Mouse (Mus musculus) lung, embryonic 16.5 days (tissue): ENCODE measurements around the gene Mad1l1. TPM values are rescaled to one million over a fixed set of nuclear protein-coding genes. Genes with fewer than 3 reads are reported as not detected.

Experiments used
- ATAC-seq: fragments of 200-750 bp; cut with Nextera tagmentation; 2 replicates; pipeline ENCODE4 v1.8.0; 2017; ENCODE audit warnings: low read depth, mild to moderate bottlenecking, moderate library complexity
- H3K27ac ChIP-seq: fragments of 300-500 bp; sonication (generic); 2 replicates; pipeline ENCODE4 v1.5.1; 2014; ENCODE audit warnings: mild to moderate bottlenecking, control low read depth, low read length
- H3K27me3 ChIP-seq: fragments of 300-500 bp; sonication (generic); 2 replicates; pipeline ENCODE4 v1.6.1; 2014; ENCODE audit warnings: low read depth, low read length, mixed read lengths; ENCODE audit not compliant: control insufficient read depth, insufficient read depth
- H3K36me3 ChIP-seq: fragments of 300-500 bp; sonication (generic); 2 replicates; pipeline ENCODE4 v1.6.1; 2014; ENCODE audit warnings: low read length; ENCODE audit not compliant: control insufficient read depth, insufficient read depth
- H3K4me1 ChIP-seq: fragments of 300-500 bp; sonication (generic); replicated peaks from 2 replicates; pipeline ENCODE4 v1.6.1; 2014; ENCODE audit warnings: low read length, mixed read lengths; ENCODE audit not compliant: control insufficient read depth, insufficient read depth
- H3K4me2 ChIP-seq: fragments of 300-500 bp; sonication (generic); 2 replicates; pipeline ENCODE4 v1.6.1; 2014; ENCODE audit warnings: low read depth, low read length, control low read depth
- H3K4me3 ChIP-seq: fragments of 300-500 bp; sonication (generic); 2 replicates; pipeline ENCODE4 v1.5.1; 2014; ENCODE audit warnings: mild to moderate bottlenecking, low read length, control low read depth
- H3K9ac ChIP-seq: fragments of 300-500 bp; sonication (generic); 2 replicates; pipeline ENCODE4 v1.6.1; 2014; ENCODE audit warnings: low read length, control low read depth
- H3K9me3 ChIP-seq: fragments of 300-500 bp; sonication (generic); 2 replicates; pipeline ENCODE4 v1.6.1; 2016; ENCODE audit warnings: low read length; ENCODE audit not compliant: control insufficient read depth
- WGBS: fragments of 180-500 bp; shearing (Covaris S2); extraction: QIAGEN DNeasy Blood & Tissue Kit; methylation state at CpG from one replicate; pipeline ENCODE4 v1.1.7; 2014; 5-methylcytosine and 5-hydroxymethylcytosine counted together
- polyA plus RNA-seq: library from polyadenylated mRNA; unstranded; fragments of >200 nt; fragmentation: Nextera tagmentation; extraction: Ambion mirVana; gene quantifications from 2 replicates; pipeline ENCODE4 v1.2.1, GENCODE M21; 2015

The Mad1l1 gene
- polyA plus RNA-seq, 1 experiment from 2014 or later, result 54.1 TPM

DNA sequence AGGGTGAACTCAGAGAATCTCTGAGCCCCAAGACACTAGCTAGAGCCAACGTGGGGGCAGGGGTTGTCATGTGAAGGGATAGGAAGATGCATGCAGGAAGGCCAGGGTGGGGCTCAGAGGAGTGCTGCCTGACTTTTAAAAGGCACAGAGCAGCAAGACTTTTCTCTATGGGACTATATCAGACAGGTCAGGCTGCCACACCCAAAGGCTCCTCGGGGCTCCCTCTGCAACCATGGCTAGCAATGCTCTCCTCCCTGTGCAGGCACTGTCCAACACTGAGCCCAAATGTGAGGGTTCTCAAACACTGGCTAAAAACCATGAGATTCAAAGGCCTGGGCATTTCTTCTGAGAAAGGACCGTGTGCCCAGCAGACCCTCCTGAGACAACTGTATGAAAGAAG, 82.5 kb downstream of the Mad1l1 start:
- no peaks in the 10 kb centered on the region for H3K36me3 ChIP-seq
- no peak overlapping the region for H3K4me3 ChIP-seq
- no peaks in the 10 kb centered on the region for H3K27me3 ChIP-seq
- H3K9me3 ChIP-seq, result no peaks in the 10 kb centered on the region
- no peak overlapping the region for H3K27ac ChIP-seq
- 79% methylated on average over 3 of the region's 3 CpGs for WGBS
- no peaks in the 10 kb centered on the region for H3K4me1 ChIP-seq
- H3K9ac ChIP-seq, result no peak overlapping the region
- H3K4me2 ChIP-seq, result no peak overlapping the region
- ATAC-seq, result no peak

DNA sequence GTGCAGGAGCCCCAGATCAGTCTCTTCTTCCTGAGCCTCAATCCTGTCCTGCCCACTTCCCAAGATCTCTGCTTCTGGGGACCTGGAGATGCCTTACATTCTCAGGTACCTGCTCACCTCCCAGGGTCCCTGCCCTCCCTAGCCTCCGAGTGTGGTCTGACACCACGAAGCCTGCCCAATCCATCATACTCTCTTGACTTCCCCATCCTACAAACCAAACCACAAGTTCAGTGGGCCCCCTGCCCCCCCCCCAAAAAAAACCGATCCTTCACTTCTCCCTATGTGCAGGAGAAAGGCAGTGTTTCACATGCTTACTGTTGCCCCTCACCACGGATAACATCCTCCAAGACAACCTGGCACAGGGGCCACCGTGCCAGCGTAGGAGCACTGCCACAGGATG, 90.5 kb downstream of the Mad1l1 start:
- Histone ChIP-seq H3K36me3 (no peaks in the 10 kb centered on the region), H3K4me1 (no peaks in the 10 kb centered on the region), H3K9ac (no peak overlapping the region), H3K4me2 (no peak overlapping the region), H3K27ac (no peak overlapping the region), H3K4me3 (no peak overlapping the region), H3K9me3 (no peaks in the 10 kb centered on the region), H3K27me3 (no peaks in the 10 kb centered on the region)
- 69% methylated on average over 6 of the region's 6 CpGs for WGBS
- no peak for ATAC-seq

GRCm38 (mm10) chr5:140228306-140228705, 93.0 kb downstream of the Mad1l1 start:
- no peak overlapping the region for H3K4me2 ChIP-seq
- 86% methylated on average over 3 of the region's 3 CpGs for whole genome bisulfite sequencing
- H3K36me3 ChIP-seq, result no peaks in the 10 kb centered on the region
- no peaks in the 10 kb centered on the region for H3K27me3 ChIP-seq
- H3K27ac ChIP-seq, result no peak overlapping the region
- ATAC-seq, result no peak
- no peak overlapping the region for H3K9ac ChIP-seq
- no peaks in the 10 kb centered on the region for H3K9me3 ChIP-seq
- no peak overlapping the region for H3K4me3 ChIP-seq
- H3K4me1 ChIP-seq, result no peaks in the 10 kb centered on the region

GRCm38 (mm10) chr5:140226871-140227270, 94.5 kb downstream of the Mad1l1 start:
- Histone ChIP-seq H3K9me3 (no peaks in the 10 kb centered on the region), H3K36me3 (no peaks in the 10 kb centered on the region), H3K4me3 (no peak overlapping the region), H3K4me1 (no peaks in the 10 kb centered on the region), H3K4me2 (no peak overlapping the region), H3K9ac (no peak overlapping the region), H3K27me3 (no peaks in the 10 kb centered on the region), H3K27ac (no peak overlapping the region)
- no peak for ATAC-seq
- 79% methylated on average over 3 of the region's 3 CpGs for WGBS

GRCm38 (mm10) chr5:140225881-140226280, 95.5 kb downstream of the Mad1l1 start:
- Histone ChIP-seq H3K4me2 (no peak overlapping the region), H3K27me3 (no peaks in the 10 kb centered on the region), H3K4me1 (no peaks in the 10 kb centered on the region), H3K27ac (no peak overlapping the region), H3K9ac (no peak overlapping the region), H3K36me3 (no peaks in the 10 kb centered on the region), H3K4me3 (no peak overlapping the region), H3K9me3 (no peaks in the 10 kb centered on the region)
- 76% methylated on average over 2 of the region's 2 CpGs for WGBS
- no peak for ATAC-seq

DNA sequence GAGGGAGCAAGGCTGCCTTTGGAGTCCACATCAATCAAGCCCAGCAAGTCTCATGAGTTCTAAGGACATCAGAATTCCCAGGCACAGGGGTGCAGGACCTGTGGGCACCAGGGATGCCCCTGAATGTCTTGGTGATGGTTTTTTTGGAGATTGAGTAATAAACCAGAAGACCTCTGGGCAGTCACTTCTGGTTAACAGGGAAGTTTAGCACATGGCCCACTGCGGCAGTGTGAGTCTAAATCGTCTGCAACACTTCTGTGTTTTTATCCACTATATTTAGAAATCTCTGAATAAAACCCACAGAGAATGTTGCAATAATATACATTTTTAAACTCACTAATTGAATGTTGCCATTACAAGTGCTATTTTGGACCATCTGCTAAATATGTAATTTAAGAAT, 96.2 kb downstream of the Mad1l1 start:
- 80% methylated on average over 2 of the region's 2 CpGs for WGBS
- no peaks in the 10 kb centered on the region for H3K9me3 ChIP-seq
- H3K9ac ChIP-seq, result no peak overlapping the region
- no peaks in the 10 kb centered on the region for H3K36me3 ChIP-seq
- no peak for ATAC-seq
- H3K27me3 ChIP-seq, result no peaks in the 10 kb centered on the region
- no peaks in the 10 kb centered on the region for H3K4me1 ChIP-seq
- H3K4me2 ChIP-seq, result no peak overlapping the region
- H3K4me3 ChIP-seq, result no peak overlapping the region
- H3K27ac ChIP-seq, result no peak overlapping the region

- WGBS, result 87% methylated on average over 20 of the region's 20 CpGs
- H3K27ac ChIP-seq, result no peak overlapping the region
- H3K27me3 ChIP-seq, result no peaks in the 10 kb centered on the region
- no peak overlapping the region for H3K4me2 ChIP-seq
- H3K4me1 ChIP-seq, result no peaks in the 10 kb centered on the region
- H3K36me3 ChIP-seq, result no peaks in the 10 kb centered on the region
- no peaks in the 10 kb centered on the region for H3K9me3 ChIP-seq
- H3K9ac ChIP-seq, result no peak overlapping the region
- H3K4me3 ChIP-seq, result no peak overlapping the region
- ATAC-seq, result no peak
Observed at GRCm38 (mm10) chr5:140223070-140224053, 98.0 kb downstream of the Mad1l1 start.

- 69% methylated on average over 3 of the region's 3 CpGs for WGBS
- H3K4me1 ChIP-seq, result no peaks in the 10 kb centered on the region
- no peak overlapping the region for H3K4me3 ChIP-seq
- H3K9me3 ChIP-seq, result no peaks in the 10 kb centered on the region
- no peaks in the 10 kb centered on the region for H3K27me3 ChIP-seq
- H3K9ac ChIP-seq, result no peak overlapping the region
- H3K27ac ChIP-seq, result no peak overlapping the region
- H3K4me2 ChIP-seq, result no peak overlapping the region
- no peaks in the 10 kb centered on the region for H3K36me3 ChIP-seq
- no peak for ATAC-seq
Observed at GRCm38 (mm10) chr5:140221016-140221650, 100.2 kb downstream of the Mad1l1 start.

DNA sequence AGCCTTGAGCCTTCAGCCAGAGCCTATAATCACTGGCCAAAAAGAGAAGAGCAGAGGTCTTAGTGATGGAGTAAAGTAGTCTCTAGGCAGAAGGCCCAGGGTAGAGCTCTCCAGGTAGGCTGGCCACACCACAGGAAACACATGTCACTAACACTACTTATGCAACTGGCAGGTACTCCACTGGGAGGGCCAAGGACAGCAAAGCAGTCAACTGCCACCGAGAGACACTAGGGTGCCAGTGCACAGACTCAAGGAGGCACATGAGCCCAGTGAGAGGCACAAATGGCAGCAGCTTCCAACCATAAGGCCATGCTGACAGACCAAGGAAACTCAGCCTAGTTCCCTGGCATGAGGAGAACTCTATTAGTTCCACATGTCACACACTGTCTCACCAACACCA, 102.1 kb downstream of the Mad1l1 start:
- Histone ChIP-seq H3K27me3 (no peaks in the 10 kb centered on the region), H3K9me3 (no peaks in the 10 kb centered on the region), H3K4me3 (no peak overlapping the region), H3K36me3 (no peaks in the 10 kb centered on the region), H3K4me2 (no peak overlapping the region), H3K27ac (no peak overlapping the region), H3K4me1 (no peaks in the 10 kb centered on the region), H3K9ac (no peak overlapping the region)
- 68% methylated on average over 1 of the region's 1 CpGs for WGBS
- no peak for ATAC-seq
